Mouse (Mus musculus): Measurements from ENCODE around the gene Pmvk. TPM values are rescaled to one million over a fixed set of nuclear protein-coding genes. Genes with fewer than 3 reads are reported as not detected.

The Pmvk gene
- polyA plus RNA-seq, 1 experiment from 2014 or later = 117 TPM

DNA sequence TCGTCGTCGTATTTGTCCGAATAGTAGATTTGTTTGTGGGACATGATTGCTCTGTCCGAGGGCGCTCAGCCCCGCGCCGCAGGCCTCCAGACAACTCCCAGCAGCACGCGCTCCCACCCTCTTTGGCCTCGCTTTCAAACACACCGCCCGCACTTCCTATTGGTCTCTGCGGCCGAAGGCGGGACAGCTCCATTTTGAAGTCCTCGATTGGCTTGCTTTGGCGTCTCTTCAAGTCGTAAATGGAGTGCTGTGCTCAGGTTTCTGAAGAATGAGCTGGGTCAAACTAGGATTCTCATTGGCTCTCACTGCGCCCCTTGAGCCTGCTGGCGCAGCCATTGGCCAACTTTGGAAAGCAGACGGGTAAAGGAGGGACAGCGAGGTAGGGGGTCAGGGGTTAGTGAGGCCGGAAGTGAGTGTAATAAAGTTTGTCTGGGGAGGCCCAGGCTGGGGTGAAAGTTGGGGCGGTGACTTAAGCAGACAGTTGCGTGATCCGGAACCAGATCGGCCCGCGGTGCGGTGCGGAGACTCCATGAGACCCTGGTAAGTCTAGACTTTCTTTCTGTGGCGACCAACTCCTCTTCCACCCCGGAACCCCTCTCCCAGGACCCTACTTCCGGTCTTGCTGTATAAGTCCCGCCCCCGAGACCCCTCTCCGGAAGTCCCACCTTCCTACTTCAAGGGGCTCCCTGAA lies 36.0 kb upstream of the Pmvk start, which contains the start of the genes Cks1b and Shc1:
Cks1b (minus strand) TSS at position 214 of the 691 bp plus-strand sequence.
Shc1 (plus strand) TSS at position 274 of the 691 bp plus-strand sequence.
- peak; percentile 96 for ATAC-seq (ENCODE audit: low FRiP score)
- under 1% methylated on average over 39 of the region's 39 CpGs for WGBS
- Histone ChIP-seq H3K4me2 (replicated peaks) (peak within 1 kb of the TSS; percentile 88), H3K4me1 (replicated peaks; ENCODE audit: control insufficient read depth, insufficient read depth, low read length) (peaks cover 29% of the 10 kb centered on the region), H3K27me3 (ENCODE audit: control insufficient read depth, insufficient read depth, low read length) (no peaks in the 10 kb centered on the region), H3K27ac (peak within 1 kb of the TSS; percentile 90), H3K9ac (peak within 1 kb of the TSS; percentile 59), H3K36me3 (replicated peaks; ENCODE audit: control insufficient read depth, insufficient read depth) (peaks cover 18% of the 10 kb centered on the region), H3K4me3 (replicated peaks; ENCODE audit: low read length) (peak within 1 kb of the TSS; percentile 55), H3K9me3 (ENCODE audit: control insufficient read depth, low read length) (no peaks in the 10 kb centered on the region)
- DNase-seq (ENCODE audit: low spot score) = peak; percentile 96

DNA sequence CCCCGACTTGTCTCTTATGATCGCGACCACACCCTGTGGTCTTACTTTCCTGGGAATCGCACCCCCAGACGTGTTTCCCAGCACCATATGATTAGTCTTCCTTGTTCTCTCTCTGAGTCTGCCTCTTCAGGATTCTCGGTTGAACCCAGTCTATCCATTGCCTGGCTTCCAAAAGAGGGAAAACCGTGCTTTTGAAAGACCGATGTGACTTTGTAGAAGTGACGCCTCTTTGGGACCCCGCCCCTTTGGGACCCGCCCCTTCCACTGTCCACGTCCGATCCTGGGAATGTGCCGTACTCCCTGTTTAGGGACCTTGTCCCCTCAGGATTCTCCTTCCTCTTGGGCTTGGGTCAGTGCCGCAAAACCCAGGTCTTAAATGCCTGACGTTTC lies 35.5 kb upstream of the Pmvk start:
- Histone ChIP-seq H3K9me3 (ENCODE audit: control insufficient read depth, low read length) (no peaks in the 10 kb centered on the region), H3K36me3 (replicated peaks; ENCODE audit: control insufficient read depth, insufficient read depth) (peaks cover 18% of the 10 kb centered on the region), H3K4me1 (replicated peaks; ENCODE audit: control insufficient read depth, insufficient read depth, low read length) (peaks cover 29% of the 10 kb centered on the region), H3K27ac (peak overlapping the region; percentile 90), H3K27me3 (ENCODE audit: control insufficient read depth, insufficient read depth, low read length) (no peaks in the 10 kb centered on the region), H3K4me2 (replicated peaks) (peak overlapping the region; percentile 88), H3K9ac (peak overlapping the region; percentile 59), H3K4me3 (replicated peaks; ENCODE audit: low read length) (peak overlapping the region; percentile 55)
- DNase-seq (ENCODE audit: low spot score) (peak; percentile 60), ATAC-seq (ENCODE audit: low FRiP score) (peak; percentile 2; the same call in 1 of the 2 replicates)
- under 1% methylated on average over 16 of the region's 16 CpGs for WGBS

DNA sequence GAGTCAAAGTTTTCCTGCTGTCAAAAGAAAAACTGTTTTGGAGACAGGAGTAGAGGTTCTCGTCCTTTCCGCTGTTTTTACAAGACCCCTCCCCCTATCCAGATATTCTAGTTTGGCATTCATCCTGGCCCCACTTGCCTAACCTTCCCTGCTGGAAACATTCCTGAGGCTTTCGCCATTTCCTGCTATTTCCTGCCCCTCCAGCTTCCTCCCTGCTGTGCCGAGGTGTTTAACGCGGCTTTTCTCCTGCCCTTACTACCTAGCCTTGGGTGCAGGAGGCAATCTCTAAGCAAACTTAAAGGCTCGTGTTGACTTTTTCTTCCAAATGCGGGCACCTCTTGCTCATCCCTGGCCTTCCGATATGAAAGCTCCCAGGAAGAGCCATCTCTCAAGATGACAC lies 34.8 kb upstream of the Pmvk start:
- Histone ChIP-seq H3K9me3 (ENCODE audit: control insufficient read depth, low read length) (no peaks in the 10 kb centered on the region), H3K9ac (peak overlapping the region; percentile 59), H3K4me1 (replicated peaks; ENCODE audit: control insufficient read depth, insufficient read depth, low read length) (peaks cover 29% of the 10 kb centered on the region), H3K4me2 (replicated peaks) (peak overlapping the region; percentile 88), H3K27me3 (ENCODE audit: control insufficient read depth, insufficient read depth, low read length) (no peaks in the 10 kb centered on the region), H3K27ac (peak overlapping the region; percentile 90), H3K4me3 (replicated peaks; ENCODE audit: low read length) (peak overlapping the region; percentile 55), H3K36me3 (replicated peaks; ENCODE audit: control insufficient read depth, insufficient read depth) (peaks cover 15% of the 10 kb centered on the region)
- no peak for DNase-seq (ENCODE audit: low spot score)
- 3% methylated on average over 9 of the region's 9 CpGs for WGBS
- no peak for ATAC-seq (ENCODE audit: low FRiP score)

DNA sequence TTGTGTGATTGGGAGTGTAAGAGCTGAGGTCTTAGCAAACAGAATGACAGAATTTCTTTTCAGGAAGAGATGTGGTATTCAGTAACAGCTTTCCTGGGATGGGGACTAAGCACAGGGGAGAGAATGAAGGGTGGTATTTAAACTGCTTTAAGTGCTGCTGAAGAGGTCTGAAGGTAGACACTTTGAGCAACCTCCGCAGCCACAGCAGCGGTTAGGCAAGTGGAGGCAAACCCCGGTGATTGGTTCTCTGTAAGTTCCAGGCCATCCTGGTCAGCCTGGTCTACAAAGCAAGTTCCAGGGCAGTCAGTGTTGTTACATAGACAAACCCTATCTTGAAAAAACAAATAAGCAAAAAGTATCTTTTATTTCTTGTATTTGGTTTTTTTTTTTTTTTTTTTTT lies 34.4 kb upstream of the Pmvk start:
- no peak for ATAC-seq (ENCODE audit: low FRiP score)
- H3K4me1 ChIP-seq (replicated peaks; ENCODE audit: control insufficient read depth, insufficient read depth, low read length) = peaks cover 29% of the 10 kb centered on the region
- no peaks in the 10 kb centered on the region for H3K27me3 ChIP-seq (ENCODE audit: control insufficient read depth, insufficient read depth, low read length)
- peaks cover 15% of the 10 kb centered on the region for H3K36me3 ChIP-seq (replicated peaks; ENCODE audit: control insufficient read depth, insufficient read depth)
- H3K27ac ChIP-seq = peak overlapping the region; percentile 90; the same call in 1 of the 2 replicates
- no peaks in the 10 kb centered on the region for H3K9me3 ChIP-seq (ENCODE audit: control insufficient read depth, low read length)
- peak overlapping the region; percentile 55; the same call in 1 of the 2 replicates for H3K4me3 ChIP-seq (replicated peaks; ENCODE audit: low read length)
- no peak for DNase-seq (ENCODE audit: low spot score)
- 0 out of 2 replicates have a peak overlapping the region, but pooled peaks have one; percentile 59 for H3K9ac ChIP-seq
- H3K4me2 ChIP-seq (replicated peaks) = peak overlapping the region; percentile 88
- WGBS = 43% methylated on average over 3 of the region's 3 CpGs

DNA sequence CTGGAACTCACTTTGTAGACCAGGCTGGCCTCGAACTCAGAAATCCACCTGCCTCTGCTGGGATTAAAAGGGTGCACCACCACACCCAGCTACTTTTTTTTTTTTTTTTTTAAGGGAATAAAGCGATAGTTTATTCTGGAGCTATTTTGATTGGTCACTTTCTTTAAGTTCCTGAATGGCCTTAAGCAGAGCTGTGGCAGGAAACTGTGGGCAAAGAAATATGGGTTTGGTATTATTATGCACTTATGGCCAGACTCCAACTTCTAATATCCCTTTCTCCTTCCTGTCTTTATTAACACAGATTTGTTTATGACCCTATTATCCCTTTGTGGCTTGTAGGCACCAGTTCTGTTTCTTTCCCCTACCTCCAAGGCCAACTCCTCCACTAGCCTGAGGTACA lies 33.9 kb upstream of the Pmvk start:
- Histone ChIP-seq H3K4me3 (replicated peaks; ENCODE audit: low read length) (no peak overlapping the region), H3K27me3 (ENCODE audit: control insufficient read depth, insufficient read depth, low read length) (no peaks in the 10 kb centered on the region), H3K4me1 (replicated peaks; ENCODE audit: control insufficient read depth, insufficient read depth, low read length) (peaks cover 29% of the 10 kb centered on the region), H3K36me3 (replicated peaks; ENCODE audit: control insufficient read depth, insufficient read depth) (peaks cover 12% of the 10 kb centered on the region; the same call in 1 of the 2 replicates), H3K4me2 (replicated peaks) (peak overlapping the region; percentile 56), H3K27ac (peak overlapping the region; percentile 50; the same call in 1 of the 2 replicates), H3K9ac (no peak overlapping the region), H3K9me3 (ENCODE audit: control insufficient read depth, low read length) (no peaks in the 10 kb centered on the region)
- ATAC-seq (ENCODE audit: low FRiP score) (no peak), DNase-seq (ENCODE audit: low spot score) (no peak)
- WGBS = 71% methylated on average over 2 of the region's 2 CpGs

DNA sequence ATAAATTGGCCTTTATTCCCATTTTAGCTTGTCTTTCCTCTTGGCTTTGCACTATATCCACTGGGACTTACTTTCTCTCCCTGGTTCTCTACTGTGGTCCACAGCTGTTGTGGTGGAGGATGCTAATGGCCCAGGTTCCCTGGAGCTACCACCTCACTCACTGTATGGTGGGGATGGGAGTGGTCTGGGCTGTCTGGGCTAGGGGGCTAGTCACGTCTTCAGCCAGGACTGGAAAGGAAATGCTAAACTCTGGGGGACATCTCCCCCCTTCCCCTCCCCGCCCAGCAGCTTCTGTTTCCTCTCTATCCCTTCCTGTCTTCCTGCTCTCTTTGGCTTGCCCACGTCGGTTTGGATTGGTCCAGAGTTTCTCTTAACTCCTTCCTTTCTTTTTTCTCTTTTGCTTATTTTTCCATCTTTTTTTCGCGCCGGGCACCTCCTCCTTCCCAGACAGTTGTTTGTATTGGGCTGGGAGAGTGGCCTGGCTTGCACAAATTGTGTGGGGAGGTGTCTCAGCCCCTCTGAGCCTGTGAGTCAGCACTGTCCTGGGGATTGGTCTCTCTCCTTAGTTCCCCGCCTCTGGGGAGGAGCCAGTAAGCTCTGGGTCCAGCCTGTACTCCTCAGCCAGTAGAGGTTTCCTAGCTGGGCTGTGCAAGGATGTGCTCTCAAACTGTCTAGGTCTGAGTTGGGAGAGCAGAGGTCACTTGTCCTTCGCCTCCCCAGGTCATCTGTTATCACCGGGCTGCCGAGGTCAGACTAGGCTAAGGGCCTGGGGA lies 33.2 kb upstream of the Pmvk start:
- 3% methylated on average over 11 of the region's 11 CpGs for WGBS
- ATAC-seq (ENCODE audit: low FRiP score) = peak; percentile 54; the same call in 1 of the 2 replicates
- Histone ChIP-seq H3K4me2 (replicated peaks) (peak overlapping the region; percentile 56), H3K4me3 (replicated peaks; ENCODE audit: low read length) (peak overlapping the region; percentile 27), H3K36me3 (replicated peaks; ENCODE audit: control insufficient read depth, insufficient read depth) (0 out of 2 replicates have a peak, but pooled peaks cover 7% of the 10 kb centered on the region), H3K27me3 (ENCODE audit: control insufficient read depth, insufficient read depth, low read length) (no peaks in the 10 kb centered on the region), H3K27ac (peak overlapping the region; percentile 50; the same call in 1 of the 2 replicates), H3K9me3 (ENCODE audit: control insufficient read depth, low read length) (no peaks in the 10 kb centered on the region), H3K4me1 (replicated peaks; ENCODE audit: control insufficient read depth, insufficient read depth, low read length) (peaks cover 29% of the 10 kb centered on the region), H3K9ac (peak overlapping the region; percentile 57)
- DNase-seq (ENCODE audit: low spot score) = peak; percentile 48

DNA sequence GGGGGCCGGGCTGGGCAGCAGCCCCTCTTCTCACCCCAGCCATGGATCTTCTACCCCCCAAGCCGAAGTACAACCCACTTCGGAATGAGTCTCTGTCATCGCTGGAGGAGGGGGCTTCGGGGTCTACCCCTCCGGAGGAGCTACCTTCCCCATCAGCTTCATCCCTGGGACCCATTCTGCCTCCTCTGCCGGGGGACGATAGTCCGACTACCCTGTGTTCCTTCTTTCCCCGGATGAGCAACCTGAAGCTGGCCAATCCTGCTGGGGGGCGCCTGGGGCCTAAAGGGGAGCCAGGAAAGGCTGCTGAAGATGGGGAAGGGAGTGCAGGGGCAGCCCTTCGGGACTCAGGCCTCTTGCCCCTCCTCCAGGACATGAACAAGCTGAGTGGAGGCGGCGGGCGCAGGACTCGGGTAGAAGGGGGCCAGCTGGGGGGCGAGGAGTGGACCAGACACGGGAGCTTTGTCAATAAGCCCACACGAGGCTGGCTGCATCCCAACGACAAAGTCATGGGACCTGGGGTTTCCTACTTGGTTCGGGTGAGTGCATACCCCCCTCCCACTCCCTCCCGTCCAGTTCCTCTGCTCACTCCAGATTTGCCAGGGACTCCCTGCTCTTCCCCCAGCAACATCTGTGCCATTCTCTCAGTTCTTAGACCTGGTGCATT lies 32.4 kb upstream of the Pmvk start:
- WGBS = 11% methylated on average over 21 of the region's 22 CpGs
- Histone ChIP-seq H3K9ac (peak overlapping the region; percentile 57), H3K27ac (peak overlapping the region; percentile 16; the same call in 1 of the 2 replicates), H3K4me3 (replicated peaks; ENCODE audit: low read length) (peak overlapping the region; percentile 27), H3K27me3 (ENCODE audit: control insufficient read depth, insufficient read depth, low read length) (no peaks in the 10 kb centered on the region), H3K4me2 (replicated peaks) (peak overlapping the region; percentile 56), H3K9me3 (ENCODE audit: control insufficient read depth, low read length) (no peaks in the 10 kb centered on the region), H3K4me1 (replicated peaks; ENCODE audit: control insufficient read depth, insufficient read depth, low read length) (peaks cover 29% of the 10 kb centered on the region), H3K36me3 (replicated peaks; ENCODE audit: control insufficient read depth, insufficient read depth) (peaks cover 14% of the 10 kb centered on the region)
- ATAC-seq (ENCODE audit: low FRiP score) (no peak), DNase-seq (ENCODE audit: low spot score) (no peak)

DNA sequence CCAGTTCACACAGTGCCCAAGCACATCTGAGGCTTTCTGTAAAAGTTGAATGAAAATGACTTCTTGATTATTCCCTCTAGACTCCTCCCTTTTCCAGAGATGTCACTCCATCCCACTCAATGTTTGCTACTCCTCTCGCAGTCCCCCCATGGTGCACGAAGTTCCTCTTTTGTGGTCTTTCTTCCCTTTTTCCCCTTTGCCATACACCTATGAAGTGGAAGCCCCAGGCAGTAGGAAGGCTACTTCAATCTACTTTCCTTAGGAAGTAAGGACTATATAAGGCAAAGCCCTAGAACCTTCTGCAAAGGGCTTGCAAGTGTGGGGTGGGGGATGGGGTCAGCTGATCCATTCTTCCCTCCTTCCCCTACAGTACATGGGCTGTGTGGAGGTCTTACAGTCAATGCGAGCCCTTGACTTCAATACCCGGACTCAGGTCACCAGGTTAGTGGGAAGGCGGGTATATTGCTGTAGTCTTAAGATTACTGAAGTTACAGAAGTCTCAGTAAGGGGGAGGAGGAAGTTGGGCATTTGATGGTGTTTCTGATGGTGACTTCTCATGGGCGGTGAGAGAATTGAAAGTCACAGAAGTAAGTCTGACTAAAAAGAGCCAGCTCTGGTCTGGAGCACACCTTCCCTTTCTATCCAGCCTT lies 31.7 kb upstream of the Pmvk start:
- no peaks in the 10 kb centered on the region for H3K27me3 ChIP-seq (ENCODE audit: control insufficient read depth, insufficient read depth, low read length)
- H3K9me3 ChIP-seq (ENCODE audit: control insufficient read depth, low read length) = no peaks in the 10 kb centered on the region
- no peak overlapping the region for H3K27ac ChIP-seq
- peaks cover 24% of the 10 kb centered on the region for H3K4me1 ChIP-seq (replicated peaks; ENCODE audit: control insufficient read depth, insufficient read depth, low read length)
- H3K4me3 ChIP-seq (replicated peaks; ENCODE audit: low read length) = peak overlapping the region; percentile 27; the same call in 1 of the 2 replicates
- H3K36me3 ChIP-seq (replicated peaks; ENCODE audit: control insufficient read depth, insufficient read depth) = peaks cover 22% of the 10 kb centered on the region
- ATAC-seq (ENCODE audit: low FRiP score) (no peak), DNase-seq (ENCODE audit: low spot score) (no peak)
- H3K9ac ChIP-seq = no peak overlapping the region
- 71% methylated on average over 6 of the region's 6 CpGs for WGBS
- peak overlapping the region; percentile 56 for H3K4me2 ChIP-seq (replicated peaks)

All from hindbrain, embryonic 14.5 days (tissue).